Mouse (Mus musculus) B cell, adult 2 months (primary cell): Measurements from ENCODE around the gene Ugdh.

Experiments used
- DNase-seq, 2 experiments: peaks; one replicate each; pipeline ENCODE4 v3.0.0; 2022

The Ugdh gene

GRCm38 (mm10) chr5:65425251-65425650, 10.5 kb downstream of the Ugdh start:
- no peak for DNase-seq

GRCm38 (mm10) chr5:65424215-65424614, 11.5 kb downstream of the Ugdh start:
- DNase-seq: no peak

GRCm38 (mm10) chr5:65422803-65423202, 12.9 kb downstream of the Ugdh start:
- DNase-seq: no peak

- no peak for DNase-seq
Observed at GRCm38 (mm10) chr5:65420822-65421221, 14.9 kb downstream of the Ugdh start.

GRCm38 (mm10) chr5:65419136-65419535, 16.6 kb downstream of the Ugdh start:
- DNase-seq: no peak

GRCm38 (mm10) chr5:65415653-65416458, 19.9 kb downstream of the Ugdh start:
- DNase-seq: no peak

GRCm38 (mm10) chr5:65407989-65408388, 27.8 kb downstream of the Ugdh start:
- no peak for DNase-seq

GRCm38 (mm10) chr5:65401251-65401994, 34.3 kb downstream of the Ugdh start:
- peak; percentile 85 to 86 for DNase-seq

- DNase-seq: peak; percentile 7 to 9
Observed at GRCm38 (mm10) chr5:65394425-65394824, 41.3 kb downstream of the Ugdh start.

GRCm38 (mm10) chr5:65391753-65392152, 44.0 kb downstream of the Ugdh start:
- DNase-seq: no peak

- DNase-seq: peak; percentile 98
Observed at GRCm38 (mm10) chr5:65390648-65391644, 44.8 kb downstream of the Ugdh start, which contains the start of the genes Rpl9 and Lias. Gene Rpl9, minus strand, starts transcription at chr5:65391444. Gene Lias, plus strand, starts transcription at chr5:65391497.

GRCm38 (mm10) chr5:65387008-65387867, 48.5 kb downstream of the Ugdh start:
- no peak for DNase-seq

- DNase-seq: no peak
Observed at GRCm38 (mm10) chr5:65385704-65386103, 50.0 kb downstream of the Ugdh start.

GRCm38 (mm10) chr5:65374746-65375145, 61.0 kb downstream of the Ugdh start:
- no peak for DNase-seq

- no peak for DNase-seq
Observed at GRCm38 (mm10) chr5:65371551-65371950, 64.2 kb downstream of the Ugdh start.

GRCm38 (mm10) chr5:65367837-65368236, 67.9 kb downstream of the Ugdh start:
- no peak for DNase-seq
